Mouse (Mus musculus): Measurements from ENCODE around the gene Tnfsf4. TPM values are rescaled to one million over a fixed set of nuclear protein-coding genes. Genes with fewer than 3 reads are reported as not detected.

Gene Tnfsf4
- 0.07 TPM in 1 of 2 replicates, not detected in the other for polyA plus RNA-seq (2015; fragmentation: Nextera tagmentation; extraction: Ambion mirVana)

DNA sequence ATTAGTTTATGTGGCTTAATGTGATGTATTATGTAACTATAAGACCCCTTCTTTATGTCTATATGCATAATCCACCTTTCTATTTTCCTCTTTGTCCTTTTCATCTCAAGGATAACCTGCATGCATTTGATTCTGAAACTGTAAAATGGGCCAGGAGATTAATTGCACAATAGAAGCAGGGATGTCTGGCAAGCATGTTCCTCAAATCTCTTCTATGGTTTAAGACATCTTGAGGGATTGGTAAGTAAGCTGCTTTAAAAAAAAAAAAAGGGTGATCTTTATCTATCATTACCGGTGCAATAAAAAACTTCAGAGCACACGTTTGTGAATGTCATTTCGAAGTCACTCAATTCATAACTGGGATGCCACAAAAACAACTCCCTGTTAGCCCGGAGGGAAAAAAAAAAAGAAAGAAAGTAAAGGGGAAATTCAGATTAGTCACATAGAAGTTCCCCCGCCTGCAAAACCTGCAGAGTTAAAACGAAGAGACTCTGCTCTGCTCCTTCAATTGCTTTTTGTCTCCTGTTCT lies at the start of gene Tnfsf4:
Gene Tnfsf4 (plus strand): TSS at position 479 of the 529 bp plus-strand sequence.
- Histone ChIP-seq H3K9me3 (replicated peaks; ENCODE audit: control insufficient read depth, low read length) (no peaks in the 10 kb centered on the region), H3K36me3 (ENCODE audit: control insufficient read depth, insufficient read depth) (no peaks in the 10 kb centered on the region), H3K4me2 (ENCODE audit: low read depth, low read length) (no peak within 1 kb of the TSS), H3K9ac (ENCODE audit: low read depth, low read length) (no peak within 1 kb of the TSS), H3K27ac (ENCODE audit: low read length) (no peak within 1 kb of the TSS), H3K4me3 (ENCODE audit: low read depth, low read length) (no peak within 1 kb of the TSS), H3K4me1 (ENCODE audit: control insufficient read depth, low read depth, low read length) (no peaks in the 10 kb centered on the region), H3K27me3 (ENCODE audit: control insufficient read depth, insufficient read depth, low read depth, low read length) (no peaks in the 10 kb centered on the region)
- 28% methylated on average over 6 of the region's 6 CpGs for WGBS (ENCODE audit: insufficient replicate concordance)
- no peak for ATAC-seq (ENCODE audit: low read depth)

DNA sequence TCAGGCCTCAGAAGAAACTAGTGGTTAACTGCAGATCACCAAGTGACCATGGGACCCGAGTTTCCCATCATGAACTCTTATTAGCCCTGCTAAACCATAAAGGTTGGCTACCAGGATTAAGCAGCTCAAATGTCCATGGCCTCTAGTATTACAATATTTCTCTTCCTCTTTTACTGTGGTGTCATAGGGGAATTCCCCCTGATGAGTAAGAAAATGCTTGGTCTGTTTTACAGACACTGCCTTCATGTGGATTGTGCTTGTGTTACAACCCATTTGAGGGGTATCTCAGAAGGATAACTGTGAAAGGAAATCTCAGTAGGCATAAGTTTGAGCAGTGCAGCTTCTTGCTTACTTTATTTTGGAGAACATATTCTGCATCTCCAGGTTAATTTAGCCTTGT lies 44.2 kb upstream of the Tnfsf4 start:
- no peak overlapping the region for H3K27ac ChIP-seq (ENCODE audit: low read length)
- H3K27me3 ChIP-seq (ENCODE audit: control insufficient read depth, insufficient read depth, low read depth, low read length) = no peaks in the 10 kb centered on the region
- no peaks in the 10 kb centered on the region for H3K36me3 ChIP-seq (ENCODE audit: control insufficient read depth, insufficient read depth)
- H3K4me2 ChIP-seq (ENCODE audit: low read depth, low read length) = no peak overlapping the region
- H3K9ac ChIP-seq (ENCODE audit: low read depth, low read length) = no peak overlapping the region
- ATAC-seq (ENCODE audit: low read depth) = no peak
- H3K9me3 ChIP-seq (replicated peaks; ENCODE audit: control insufficient read depth, low read length) = no peaks in the 10 kb centered on the region
- H3K4me1 ChIP-seq (ENCODE audit: control insufficient read depth, low read depth, low read length) = no peaks in the 10 kb centered on the region
- no peak overlapping the region for H3K4me3 ChIP-seq (ENCODE audit: low read depth, low read length)
- WGBS (ENCODE audit: insufficient replicate concordance) = 48% methylated on average over 1 of the region's 1 CpGs

DNA sequence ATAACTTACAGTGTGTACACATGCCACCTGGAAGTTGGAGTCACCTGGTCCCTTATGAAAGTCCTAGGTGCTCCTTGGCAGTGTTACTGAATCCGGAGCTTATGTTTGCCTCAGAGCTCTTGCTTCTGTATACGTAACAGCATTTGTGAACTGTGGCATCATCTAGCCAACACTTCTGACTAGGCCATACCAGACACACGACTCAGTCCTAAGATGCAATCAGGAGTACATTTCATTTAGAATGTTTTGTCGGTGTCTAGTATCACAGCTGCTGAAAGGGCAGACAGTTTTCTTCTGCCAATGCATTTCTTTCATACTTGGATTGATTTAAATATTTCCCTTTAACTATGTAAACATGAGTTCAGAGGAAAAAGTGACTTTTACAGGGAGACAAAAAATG lies 30.2 kb upstream of the Tnfsf4 start:
- Histone ChIP-seq H3K36me3 (ENCODE audit: control insufficient read depth, insufficient read depth) (no peaks in the 10 kb centered on the region), H3K4me2 (ENCODE audit: low read depth, low read length) (no peak overlapping the region), H3K9ac (ENCODE audit: low read depth, low read length) (no peak overlapping the region), H3K4me3 (ENCODE audit: low read depth, low read length) (no peak overlapping the region), H3K27me3 (ENCODE audit: control insufficient read depth, insufficient read depth, low read depth, low read length) (no peaks in the 10 kb centered on the region), H3K27ac (ENCODE audit: low read length) (no peak overlapping the region), H3K4me1 (ENCODE audit: control insufficient read depth, low read depth, low read length) (no peaks in the 10 kb centered on the region), H3K9me3 (replicated peaks; ENCODE audit: control insufficient read depth, low read length) (no peaks in the 10 kb centered on the region)
- no peak for ATAC-seq (ENCODE audit: low read depth)
- 69% methylated on average over 4 of the region's 4 CpGs for WGBS (ENCODE audit: insufficient replicate concordance)

DNA sequence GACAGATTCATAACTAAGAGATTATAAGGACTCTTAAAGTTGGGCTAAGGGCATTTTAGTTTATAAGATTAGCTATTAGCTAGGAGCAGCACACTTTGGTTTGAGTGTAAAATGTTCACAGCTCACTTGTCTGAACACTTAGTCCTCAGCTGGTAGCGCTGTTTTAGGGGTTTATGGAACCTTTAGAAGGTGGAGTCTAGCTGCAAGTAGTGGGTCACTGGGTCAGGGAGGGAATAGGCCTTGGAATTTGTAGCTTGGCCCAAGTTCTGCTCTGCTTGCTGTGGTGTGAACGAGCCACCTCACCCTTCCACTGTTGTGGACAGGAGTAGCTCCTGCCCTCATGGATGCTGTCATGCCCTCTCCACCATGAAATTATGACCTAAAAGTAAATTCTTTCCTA lies 23.3 kb upstream of the Tnfsf4 start:
- Histone ChIP-seq H3K27ac (ENCODE audit: low read length) (no peak overlapping the region), H3K4me3 (ENCODE audit: low read depth, low read length) (no peak overlapping the region), H3K9me3 (replicated peaks; ENCODE audit: control insufficient read depth, low read length) (no peaks in the 10 kb centered on the region), H3K4me2 (ENCODE audit: low read depth, low read length) (no peak overlapping the region), H3K4me1 (ENCODE audit: control insufficient read depth, low read depth, low read length) (no peaks in the 10 kb centered on the region), H3K36me3 (ENCODE audit: control insufficient read depth, insufficient read depth) (no peaks in the 10 kb centered on the region), H3K9ac (ENCODE audit: low read depth, low read length) (no peak overlapping the region), H3K27me3 (ENCODE audit: control insufficient read depth, insufficient read depth, low read depth, low read length) (no peaks in the 10 kb centered on the region)
- ATAC-seq (ENCODE audit: low read depth) = no peak
- WGBS (ENCODE audit: insufficient replicate concordance) = 63% methylated on average over 2 of the region's 2 CpGs

DNA sequence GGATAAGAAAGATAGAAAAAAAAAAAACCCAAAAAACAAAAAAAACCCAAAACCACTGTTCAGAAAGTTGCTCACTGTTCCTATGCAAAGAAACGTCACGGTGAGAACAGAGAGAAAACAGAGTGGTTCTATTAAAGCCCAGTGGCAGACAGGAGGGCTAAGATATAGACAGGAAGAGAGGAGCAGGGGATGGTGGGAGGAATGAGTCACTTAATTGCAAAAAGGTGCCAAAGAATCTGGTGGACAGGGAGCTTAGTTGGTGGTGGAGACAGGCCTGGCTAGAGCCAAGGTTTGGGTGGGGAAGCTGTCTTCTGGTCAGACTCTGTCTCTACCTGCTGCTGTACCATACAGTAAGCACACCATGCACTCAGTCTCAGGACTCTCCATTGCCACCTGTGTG lies 19.3 kb upstream of the Tnfsf4 start:
- ATAC-seq (ENCODE audit: low read depth) = no peak
- 58% methylated on average over 2 of the region's 2 CpGs for WGBS (ENCODE audit: insufficient replicate concordance)
- no peak overlapping the region for H3K4me2 ChIP-seq (ENCODE audit: low read depth, low read length)

DNA sequence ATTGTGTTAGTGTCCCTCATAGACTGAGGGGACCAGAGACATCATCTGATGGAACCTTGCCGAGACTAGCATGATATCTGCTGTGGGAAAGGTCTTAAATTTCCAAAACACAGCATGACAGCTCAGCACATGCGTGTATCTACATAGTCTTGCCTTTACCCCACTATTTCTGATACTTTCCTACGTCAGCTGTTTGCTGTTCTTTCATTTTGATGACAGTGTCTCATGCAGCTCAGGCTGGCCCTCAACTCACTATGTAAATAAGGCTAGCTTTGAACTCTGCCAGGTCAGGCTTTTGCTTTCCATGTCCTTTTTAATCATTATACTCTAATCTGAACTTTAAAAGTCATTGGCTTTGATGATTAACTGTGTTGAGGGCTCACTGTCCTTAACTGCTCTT lies 16.6 kb upstream of the Tnfsf4 start:
- H3K4me3 ChIP-seq (ENCODE audit: low read depth, low read length) = no peak overlapping the region
- 50% methylated on average over 3 of the region's 3 CpGs for WGBS (ENCODE audit: insufficient replicate concordance)
- H3K36me3 ChIP-seq (ENCODE audit: control insufficient read depth, insufficient read depth) = no peaks in the 10 kb centered on the region

More for the DNA sequence above, 19.3 kb upstream of the Tnfsf4 start:
- no peak overlapping the region for H3K9ac ChIP-seq (ENCODE audit: low read depth, low read length)
- no peaks in the 10 kb centered on the region for H3K36me3 ChIP-seq (ENCODE audit: control insufficient read depth, insufficient read depth)
- no peak overlapping the region for H3K4me3 ChIP-seq (ENCODE audit: low read depth, low read length)
- no peaks in the 10 kb centered on the region for H3K27me3 ChIP-seq (ENCODE audit: control insufficient read depth, insufficient read depth, low read depth, low read length)
- no peak overlapping the region for H3K27ac ChIP-seq (ENCODE audit: low read length)
- H3K4me1 ChIP-seq (ENCODE audit: control insufficient read depth, low read depth, low read length) = no peaks in the 10 kb centered on the region
- no peaks in the 10 kb centered on the region for H3K9me3 ChIP-seq (replicated peaks; ENCODE audit: control insufficient read depth, low read length)

DNA sequence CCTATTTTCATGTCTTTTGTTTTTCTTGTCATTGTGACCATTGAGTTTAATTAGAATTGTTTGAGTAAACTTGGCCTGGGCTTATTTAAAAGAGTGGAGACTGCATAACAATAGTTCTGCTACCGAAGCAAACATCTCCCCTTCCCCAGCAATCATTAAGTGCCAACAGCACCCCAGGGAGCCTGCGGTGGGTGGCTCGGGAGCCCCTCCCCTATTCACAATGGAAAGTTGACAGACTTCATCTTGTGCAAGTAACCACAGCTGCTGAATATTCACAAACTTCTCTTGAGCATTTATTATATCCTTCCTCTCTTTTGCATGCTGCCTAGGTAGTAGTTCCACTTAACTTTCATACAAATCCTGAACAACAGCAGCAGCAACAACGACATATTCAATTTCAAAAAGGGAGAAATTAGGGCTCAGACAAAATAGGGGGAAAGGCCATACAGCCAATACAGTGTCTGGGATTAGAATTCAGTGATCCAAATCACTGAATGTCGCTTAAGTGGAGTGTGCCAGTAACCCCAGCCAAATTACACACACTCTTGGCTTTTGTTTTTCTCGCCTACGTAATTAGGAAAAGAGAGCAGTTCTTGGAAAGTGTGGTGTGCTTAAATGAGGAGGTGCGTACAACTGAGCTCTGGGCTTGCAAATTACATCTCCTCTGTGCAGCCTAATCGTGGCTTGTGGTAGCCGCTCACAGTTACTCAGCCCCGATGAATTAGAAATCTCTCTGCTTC lies 15.4 kb upstream of the Tnfsf4 start:
- Histone ChIP-seq H3K4me2 (ENCODE audit: low read depth, low read length) (no peak overlapping the region), H3K4me3 (ENCODE audit: low read depth, low read length) (no peak overlapping the region), H3K4me1 (ENCODE audit: control insufficient read depth, low read depth, low read length) (no peaks in the 10 kb centered on the region), H3K36me3 (ENCODE audit: control insufficient read depth, insufficient read depth) (no peaks in the 10 kb centered on the region), H3K9me3 (replicated peaks; ENCODE audit: control insufficient read depth, low read length) (no peaks in the 10 kb centered on the region), H3K27me3 (ENCODE audit: control insufficient read depth, insufficient read depth, low read depth, low read length) (no peaks in the 10 kb centered on the region), H3K9ac (ENCODE audit: low read depth, low read length) (no peak overlapping the region), H3K27ac (ENCODE audit: low read length) (no peak overlapping the region)
- 39% methylated on average over 11 of the region's 11 CpGs for WGBS (ENCODE audit: insufficient replicate concordance)
- no peak for ATAC-seq (ENCODE audit: low read depth)

More for the DNA sequence above, 16.6 kb upstream of the Tnfsf4 start:
- H3K27ac ChIP-seq (ENCODE audit: low read length) = no peak overlapping the region
- H3K4me2 ChIP-seq (ENCODE audit: low read depth, low read length) = no peak overlapping the region
- H3K9ac ChIP-seq (ENCODE audit: low read depth, low read length) = no peak overlapping the region
- no peaks in the 10 kb centered on the region for H3K4me1 ChIP-seq (ENCODE audit: control insufficient read depth, low read depth, low read length)
- H3K9me3 ChIP-seq (replicated peaks; ENCODE audit: control insufficient read depth, low read length) = no peaks in the 10 kb centered on the region
- ATAC-seq (ENCODE audit: low read depth) = no peak
- H3K27me3 ChIP-seq (ENCODE audit: control insufficient read depth, insufficient read depth, low read depth, low read length) = no peaks in the 10 kb centered on the region

DNA sequence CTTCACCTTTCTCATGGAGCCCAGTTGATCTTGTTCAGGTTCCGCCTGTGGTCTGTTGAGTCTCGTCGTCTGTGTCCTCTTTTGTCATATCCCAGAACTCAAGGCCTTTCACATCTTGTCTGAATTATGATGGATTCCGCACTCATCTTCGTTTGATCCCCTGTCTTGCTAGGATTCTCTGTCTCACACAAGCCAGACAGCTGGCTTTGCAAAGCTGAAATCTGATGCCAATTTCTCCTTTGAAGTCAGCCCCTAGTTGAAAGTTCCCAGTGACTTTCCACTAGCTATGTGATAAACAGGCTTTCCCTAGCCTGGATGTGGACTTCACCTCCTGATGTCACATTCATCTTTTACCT lies 14.8 kb upstream of the Tnfsf4 start:
- 49% methylated on average over 5 of the region's 5 CpGs for WGBS (ENCODE audit: insufficient replicate concordance)
- Histone ChIP-seq H3K4me2 (ENCODE audit: low read depth, low read length) (no peak overlapping the region), H3K4me3 (ENCODE audit: low read depth, low read length) (no peak overlapping the region), H3K9ac (ENCODE audit: low read depth, low read length) (no peak overlapping the region), H3K27ac (ENCODE audit: low read length) (no peak overlapping the region), H3K36me3 (ENCODE audit: control insufficient read depth, insufficient read depth) (no peaks in the 10 kb centered on the region), H3K4me1 (ENCODE audit: control insufficient read depth, low read depth, low read length) (no peaks in the 10 kb centered on the region), H3K27me3 (ENCODE audit: control insufficient read depth, insufficient read depth, low read depth, low read length) (no peaks in the 10 kb centered on the region), H3K9me3 (replicated peaks; ENCODE audit: control insufficient read depth, low read length) (no peaks in the 10 kb centered on the region)
- ATAC-seq (ENCODE audit: low read depth) = no peak

DNA sequence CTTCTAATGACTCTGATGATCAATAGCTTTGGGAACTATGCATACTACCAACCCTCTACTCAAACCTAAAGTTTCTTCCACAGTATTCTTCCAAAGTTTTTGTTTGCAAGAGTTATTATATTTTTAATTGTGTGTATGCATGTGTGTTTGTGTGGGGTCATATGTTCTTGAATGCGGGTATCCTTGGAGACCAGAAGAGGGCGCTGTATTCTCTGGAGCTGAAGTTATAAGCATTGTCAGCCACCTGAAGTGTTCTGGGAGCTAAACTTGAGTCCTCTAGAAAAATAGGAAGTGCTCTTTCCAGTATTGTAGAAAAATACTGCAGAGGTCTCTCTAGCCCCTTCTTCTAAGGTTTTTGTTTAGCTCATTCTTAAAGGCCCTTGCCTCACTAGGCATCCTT lies 5.1 kb upstream of the Tnfsf4 start:
- no peaks in the 10 kb centered on the region for H3K9me3 ChIP-seq (replicated peaks; ENCODE audit: control insufficient read depth, low read length)
- H3K27me3 ChIP-seq (ENCODE audit: control insufficient read depth, insufficient read depth, low read depth, low read length) = no peaks in the 10 kb centered on the region
- 51% methylated on average over 2 of the region's 2 CpGs for WGBS (ENCODE audit: insufficient replicate concordance)
- no peak for ATAC-seq (ENCODE audit: low read depth)
- H3K4me2 ChIP-seq (ENCODE audit: low read depth, low read length) = no peak overlapping the region
- no peak overlapping the region for H3K27ac ChIP-seq (ENCODE audit: low read length)
- no peak overlapping the region for H3K9ac ChIP-seq (ENCODE audit: low read depth, low read length)
- H3K4me3 ChIP-seq (ENCODE audit: low read depth, low read length) = no peak overlapping the region
- no peaks in the 10 kb centered on the region for H3K36me3 ChIP-seq (ENCODE audit: control insufficient read depth, insufficient read depth)
- H3K4me1 ChIP-seq (ENCODE audit: control insufficient read depth, low read depth, low read length) = no peaks in the 10 kb centered on the region
